Comparison of ENCODE assay signal across 8 mouse cellular contexts in genomic region chr17:84185581-84186450, GRCm38 (mm10). TPM values are rescaled to one million over a fixed set of nuclear protein-coding genes. Genes with fewer than 3 reads are reported as not detected.
DNase-seq lines count a peak whose midpoint lies in the region; ATAC-seq and TF ChIP-seq lines count a peak whose summit lies in the region.

No protein-coding gene starts in this region.

- peak; percentile 62 for TF ChIP-seq CTCF in stomach, postnatal 0 days (IDR thresholded peaks at IDR 0.05; ENCODE audit: low read depth)

- intact Hi-C loops in left cerebral cortex, postnatal 14 days (cut with DNase I): loop anchor here (5.0 kb wide), 1 partner anchor 74 kb away; no protein-coding TSS in a partner anchor

- peak overlapping the region; percentile 70 for H3K4me2 ChIP-seq in embryonic facial prominence, embryonic 12.5 days (replicated peaks)
- H3K4me2 ChIP-seq in heart, embryonic 16.5 days (ENCODE audit: low read depth, low read length): peak overlapping the region; percentile 76
- peak overlapping the region; percentile 74 for H3K4me2 ChIP-seq in midbrain, embryonic 12.5 days (replicated peaks)
- peak overlapping the region; percentile 71 for H3K4me2 ChIP-seq in stomach, postnatal 0 days (replicated peaks; ENCODE audit: low read depth)

- TF ChIP-seq EP300 in stomach, postnatal 0 days (optimal IDR thresholded peaks at IDR 0.05): no peak

- H3K4me1 ChIP-seq in ES-E14 (ENCODE audit: control insufficient read depth in 2 of 2, insufficient read depth in 2 of 2, low read length in 2 of 2, poor library complexity in 1 of 2): peaks cover 8 to 21% of the 10 kb centered on the region in 2 experiments
- H3K4me1 ChIP-seq in embryonic facial prominence, embryonic 12.5 days: peaks cover 44% of the 10 kb centered on the region
- peaks cover 36% of the 10 kb centered on the region for H3K4me1 ChIP-seq in heart, embryonic 16.5 days (ENCODE audit: control insufficient read depth, insufficient read depth, low read length)
- H3K4me1 ChIP-seq in midbrain, embryonic 12.5 days: peaks cover 45% of the 10 kb centered on the region
- peaks cover 14% of the 10 kb centered on the region for H3K4me1 ChIP-seq in stomach, postnatal 0 days (replicated peaks; ENCODE audit: control insufficient read depth, insufficient read depth)

- H3K36me3 ChIP-seq in ES-E14 (ENCODE audit: control insufficient read depth, insufficient read depth, low read length, poor library complexity, severe bottlenecking): peaks cover 20% of the 10 kb centered on the region
- H3K36me3 ChIP-seq in embryonic facial prominence, embryonic 12.5 days: peaks cover 16% of the 10 kb centered on the region
- no peaks in the 10 kb centered on the region for H3K36me3 ChIP-seq in heart, embryonic 16.5 days (ENCODE audit: control insufficient read depth, insufficient read depth)
- no peaks in the 10 kb centered on the region for H3K36me3 ChIP-seq in midbrain, embryonic 12.5 days
- H3K36me3 ChIP-seq in stomach, postnatal 0 days (ENCODE audit: control insufficient read depth, insufficient read depth, low read length): peaks cover 13% of the 10 kb centered on the region

- H3K4me3 ChIP-seq in ES-E14 (ENCODE audit: insufficient read depth in 1 of 2, low read depth in 1 of 2, low read length in 2 of 2, poor library complexity in 1 of 2, severe bottlenecking in 1 of 2): peak overlapping the region; percentile 72 to 83
- H3K4me3 ChIP-seq in embryonic facial prominence, embryonic 12.5 days: peak overlapping the region; percentile 96
- H3K4me3 ChIP-seq in heart, embryonic 16.5 days (ENCODE audit: low read length): peak overlapping the region; percentile 65
- peak overlapping the region; percentile 76 for H3K4me3 ChIP-seq in midbrain, embryonic 12.5 days
- peak overlapping the region; percentile 88 for H3K4me3 ChIP-seq in stomach, postnatal 0 days (ENCODE audit: low read depth, low read length)

- peak; percentile 71 for DNase-seq in 3134 (ENCODE audit: extremely low read depth, insufficient read length, low spot score)
- no peak for DNase-seq in ES-E14 (ENCODE audit: low read depth, low spot score)
- peak; percentile 60 to 85 for DNase-seq in kidney, postnatal 36 days
- peak; percentile 61 for DNase-seq in stomach, postnatal 0 days (ENCODE audit: low spot score)
- no peak for DNase-seq in left cerebral cortex, postnatal 14 days (ENCODE audit: low spot score in 2 of 2)

- peak overlapping the region; percentile 52; the same call in 1 of the 2 replicates for H3K27ac ChIP-seq in ES-E14 (ENCODE audit: insufficient read depth, low read depth, low read length, poor library complexity, severe bottlenecking)
- H3K27ac ChIP-seq in embryonic facial prominence, embryonic 12.5 days: peak overlapping the region; percentile 98
- peak overlapping the region; percentile 86 for H3K27ac ChIP-seq in heart, embryonic 16.5 days (ENCODE audit: low read length)
- H3K27ac ChIP-seq in midbrain, embryonic 12.5 days (replicated peaks): peak overlapping the region; percentile 80
- peak overlapping the region; percentile 97 for H3K27ac ChIP-seq in stomach, postnatal 0 days (replicated peaks)

- no peaks in the 10 kb centered on the region for H3K9me3 ChIP-seq in ES-E14 (ENCODE audit: control insufficient read depth, insufficient read depth, low read depth, low read length)
- H3K9me3 ChIP-seq in embryonic facial prominence, embryonic 12.5 days: no peaks in the 10 kb centered on the region
- H3K9me3 ChIP-seq in heart, embryonic 16.5 days (replicated peaks; ENCODE audit: control insufficient read depth, low read length): no peaks in the 10 kb centered on the region
- H3K9me3 ChIP-seq in midbrain, embryonic 12.5 days: no peaks in the 10 kb centered on the region
- H3K9me3 ChIP-seq in stomach, postnatal 0 days (ENCODE audit: control insufficient read depth, low read length): no peaks in the 10 kb centered on the region

- in situ Hi-C loops in ES-E14 (cut with MboI; ENCODE audit: low sequenced_read_pairs in 2 of 2, unreplicated experiment in 2 of 2): no loop called here

- H3K27me3 ChIP-seq in embryonic facial prominence, embryonic 12.5 days: no peaks in the 10 kb centered on the region
- no peaks in the 10 kb centered on the region for H3K27me3 ChIP-seq in heart, embryonic 16.5 days (ENCODE audit: control insufficient read depth, insufficient read depth, low read length)
- H3K27me3 ChIP-seq in midbrain, embryonic 12.5 days: peaks cover 12% of the 10 kb centered on the region; the same call in 1 of the 2 replicates
- H3K27me3 ChIP-seq in stomach, postnatal 0 days (ENCODE audit: control insufficient read depth, insufficient read depth, low read length): no peaks in the 10 kb centered on the region

- under 1% methylated on average over 94 of the region's 108 CpGs for WGBS in embryonic facial prominence, embryonic 12.5 days
- 1% methylated on average over 94 of the region's 108 CpGs for WGBS in heart, embryonic 16.5 days
- under 1% methylated on average over 101 of the region's 108 CpGs for WGBS in midbrain, embryonic 12.5 days
- WGBS in stomach, postnatal 0 days: under 1% methylated on average over 90 of the region's 108 CpGs

- ATAC-seq in embryonic facial prominence, embryonic 12.5 days (ENCODE audit: insufficient number of reproducible peaks, insufficient read depth, low FRiP score, low TSS enrichment): no peak
- no peak for ATAC-seq in heart, embryonic 16.5 days (replicated peaks; ENCODE audit: extremely low read depth, insufficient read depth, low FRiP score)
- ATAC-seq in midbrain, embryonic 12.5 days (ENCODE audit: low FRiP score, low read depth): no peak
- ATAC-seq in stomach, postnatal 0 days (ENCODE audit: low FRiP score, low TSS enrichment): no peak

- H3K9ac ChIP-seq in ES-E14 (ENCODE audit: insufficient read depth, low read depth, low read length, poor library complexity, severe bottlenecking): peak overlapping the region; percentile 85
- H3K9ac ChIP-seq in embryonic facial prominence, embryonic 12.5 days: peak overlapping the region; percentile 99
- peak overlapping the region; percentile 88 for H3K9ac ChIP-seq in heart, embryonic 16.5 days (ENCODE audit: low read length)
- H3K9ac ChIP-seq in midbrain, embryonic 12.5 days (replicated peaks): peak overlapping the region; percentile 94
- peak overlapping the region; percentile 97 for H3K9ac ChIP-seq in stomach, postnatal 0 days (ENCODE audit: low read length)

TF ChIP-seq in ES-E14, 5 proteins besides CTCF, POLR2A, EP300 and RAD21:
- TF ChIP-seq CHD2 (IDR thresholded peaks at IDR 0.05; ENCODE audit: low read depth, low read length) (no peak), ZNF384 (IDR thresholded peaks at IDR 0.05; ENCODE audit: low read depth, low read length) (no peak)

RNA-seq across cellular contexts. Expression of gene Zfp36l2, which starts 1.9 kb away (rescaled TPM):
- 11.0 and 12.6 TPM in 2 replicates for total RNA-seq in ES-E14 (2012; rRNA removed)
- 24.6 and 26.3 TPM in 2 replicates for polyA plus RNA-seq in embryonic facial prominence, embryonic 12.5 days (2016; fragmentation: Nextera tagmentation; extraction: Ambion mirVana)
- polyA plus RNA-seq in heart, embryonic 16.5 days (2015; fragmentation: Nextera tagmentation; extraction: Ambion mirVana): 5.9 and 7.7 TPM in 2 replicates
- 11.4 and 13.6 TPM in 2 replicates for polyA plus RNA-seq in midbrain, embryonic 12.5 days (2016; fragmentation: Nextera tagmentation; extraction: Ambion mirVana)
- 17.5 and 18.3 TPM in 2 replicates for polyA plus RNA-seq in stomach, postnatal 0 days (2015; fragmentation: Nextera tagmentation; extraction: Ambion mirVana)
- 10 to 100 TPM; 16.6 to 26.1 TPM for total RNA-seq in left cerebral cortex, postnatal 14 days (2021)

Comparison
In these comparisons a context has a peak if more than half of its experiments do, and no peak if none do; other contexts are left out.
1. DNase-seq: peak in 3134 (single experiment), kidney, postnatal 36 days (2 of 2) and stomach, postnatal 0 days (single experiment); none in ES-E14 (single experiment) and left cerebral cortex, postnatal 14 days (0 of 2).
2. Peak in every context shown above with its lines, with median percentiles within 50 percentile points of each other: H3K27ac ChIP-seq, H3K4me3 ChIP-seq, H3K9ac ChIP-seq and H3K4me2 ChIP-seq.